Mouse (Mus musculus) hindlimb bud, embryonic 11.5 days (tissue): ENCODE measurements at regions not wholly inside any gene's neighbourhood (a gene's known extent, or its start where the extent isn't known, plus 50 kb on each side); places are given as distances from the start of the nearest gene placed in this dataset.
"Not testable (repeated sequence)": the region's sequence is repeated elsewhere in the genome, so short reads cannot be mapped to it uniquely, and the experiment has no call there.

Experiments
- DNase-seq: peaks from one replicate; pipeline ENCODE4 v3.0.0-alpha.2; 2012; ENCODE audit warnings: low read depth, low spot score; ENCODE audit errors: extremely low spot score

DNA sequence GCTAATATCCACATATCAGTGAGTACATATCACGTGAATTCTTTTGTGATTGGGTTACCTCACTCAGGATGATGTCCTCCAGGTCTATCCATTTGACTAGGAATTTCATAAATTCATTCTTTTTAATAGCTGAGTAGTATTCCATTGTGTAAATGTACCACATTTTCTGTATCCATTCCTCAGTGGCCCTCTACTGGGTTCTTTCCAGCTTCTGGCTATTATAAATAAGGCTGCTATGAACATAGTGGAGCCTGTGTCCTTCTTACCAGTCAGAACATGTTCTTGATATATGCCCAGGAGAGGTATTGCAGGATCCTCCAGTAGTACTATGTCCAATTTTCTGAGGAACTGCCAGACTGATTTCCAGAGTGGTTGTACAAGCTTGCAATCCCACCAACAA lies 884.0 kb upstream of the Lrrc4c start:
- DNase-seq, result not testable (repeated sequence)

DNA sequence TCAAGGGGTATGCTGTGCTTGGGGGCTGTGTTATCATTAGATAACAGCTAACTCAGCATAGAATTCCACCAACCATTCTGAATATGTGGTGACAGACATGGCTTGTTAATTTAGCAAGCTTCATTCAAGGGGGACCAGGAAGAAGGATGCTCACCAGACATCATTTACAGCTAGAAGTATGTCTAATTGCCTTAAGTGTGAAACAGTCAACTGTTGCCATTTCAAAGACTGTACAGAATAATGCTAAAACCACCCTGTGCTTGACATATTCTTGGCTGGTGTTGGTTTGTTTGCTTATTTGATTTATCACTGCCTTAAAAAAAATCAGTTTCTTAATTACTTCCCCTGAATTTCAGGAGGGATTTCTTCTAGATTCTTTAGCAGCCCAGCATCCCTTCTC lies 877.0 kb upstream of the Lrrc4c start:
- DNase-seq, result no peak

DNA sequence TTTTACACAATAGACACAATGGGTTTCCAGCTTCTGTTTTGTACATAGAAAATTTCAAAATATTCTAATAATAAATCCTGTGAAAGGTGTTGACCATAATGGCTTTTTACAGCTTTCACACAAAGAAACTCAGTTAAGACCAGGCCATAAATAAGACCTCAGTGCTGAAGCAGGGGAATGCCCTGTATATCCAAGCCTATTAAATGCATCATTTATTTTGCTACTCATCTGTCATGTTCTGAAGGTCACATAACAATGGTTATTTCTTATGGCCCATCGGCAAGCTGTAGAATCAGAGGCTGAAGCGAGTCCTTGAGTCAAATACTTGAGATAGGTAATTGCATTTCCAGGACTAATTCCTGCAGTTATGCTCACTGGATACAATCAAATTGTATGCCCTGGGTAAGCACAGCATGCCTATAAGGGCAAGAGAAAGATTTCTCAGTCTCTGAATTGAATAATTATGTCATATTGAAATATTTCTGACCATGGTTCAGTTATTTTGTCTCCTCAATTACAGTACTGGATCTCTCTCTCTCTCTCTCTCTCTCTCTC lies 874.6 kb upstream of the Lrrc4c start:
- no peak for DNase-seq

DNA sequence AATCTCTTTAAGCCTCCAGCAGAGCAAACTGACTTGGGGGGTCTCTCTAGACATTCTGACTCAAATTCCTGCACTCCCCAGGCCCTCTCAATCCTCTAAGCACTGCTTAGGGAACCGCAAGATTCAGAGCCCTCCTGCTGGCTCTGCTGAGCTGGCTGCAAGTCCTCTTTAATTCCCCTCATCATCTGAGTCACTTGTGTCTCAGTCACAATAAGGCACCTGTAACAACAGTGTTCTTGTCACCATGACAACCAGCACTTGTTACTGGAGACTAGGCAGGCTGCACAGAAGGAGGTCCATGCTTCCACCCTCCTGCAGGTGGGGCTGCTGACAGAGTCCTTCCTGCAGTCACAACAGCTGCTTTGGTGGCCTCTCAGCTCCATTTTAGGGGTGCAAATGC lies 869.1 kb upstream of the Lrrc4c start:
- no peak for DNase-seq

DNA sequence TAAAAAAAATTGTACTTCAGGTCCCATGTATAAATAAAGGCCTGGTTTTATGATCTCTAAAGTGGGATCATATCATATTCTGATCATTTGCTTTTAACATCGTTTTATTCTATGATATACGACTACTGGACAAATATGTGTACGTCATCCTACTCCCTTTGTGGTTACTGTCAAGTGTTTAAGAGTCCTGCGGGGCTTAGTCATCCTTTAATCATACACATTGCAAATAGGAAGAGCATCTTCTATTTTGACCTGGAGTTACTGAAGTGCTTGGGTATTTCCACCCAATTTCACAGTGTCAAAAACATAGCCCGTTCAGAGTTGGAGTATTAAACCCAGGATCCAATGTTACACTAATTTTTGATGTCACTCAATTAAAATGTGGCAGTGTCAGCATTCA lies 838.1 kb upstream of the Lrrc4c start:
- no peak for DNase-seq

DNA sequence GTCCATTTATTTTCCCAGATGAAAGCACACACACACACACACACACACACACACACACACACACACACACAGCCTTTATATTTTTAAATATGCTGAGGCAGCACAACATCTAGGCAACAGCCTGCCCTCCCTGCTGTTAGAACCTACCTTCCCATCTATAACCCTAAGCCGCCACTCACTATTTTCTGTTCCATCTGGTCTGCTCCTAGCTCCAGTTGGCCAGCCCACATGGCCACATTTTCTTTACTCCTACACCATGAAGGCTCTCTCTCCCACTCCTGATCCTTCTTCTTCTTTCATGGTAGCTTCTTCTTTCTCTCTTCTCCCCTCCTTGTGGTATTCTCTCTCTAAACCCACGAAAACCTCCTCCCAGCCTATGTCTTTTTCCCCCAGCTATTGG lies 834.6 kb upstream of the Lrrc4c start:
- DNase-seq, result no peak

DNA sequence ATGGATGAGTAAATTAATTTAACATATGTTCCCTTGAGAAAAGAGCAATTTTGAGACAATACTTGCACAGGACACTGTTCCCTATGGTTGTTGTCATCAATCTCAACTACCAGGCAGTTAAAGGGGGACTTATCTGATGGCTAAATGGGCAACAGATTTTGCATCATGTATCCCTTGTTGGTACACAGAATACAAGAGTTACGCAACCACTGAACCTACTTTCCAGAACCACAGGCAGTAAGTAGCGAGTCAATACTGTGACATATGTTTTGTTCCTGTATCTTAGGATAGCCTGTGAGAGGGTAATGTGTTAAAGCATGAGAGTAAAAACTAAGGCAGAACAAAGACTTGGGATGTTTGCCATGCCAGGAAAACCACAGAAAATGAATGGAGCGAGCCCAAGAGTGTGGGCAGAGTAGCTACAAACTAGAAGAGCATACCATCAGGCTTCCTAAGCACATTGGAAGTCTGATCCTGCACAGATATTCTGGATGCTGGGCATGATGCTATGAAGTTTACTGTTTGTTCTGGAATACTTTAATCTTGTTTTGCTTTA lies 830.3 kb upstream of the Lrrc4c start:
- DNase-seq, result no peak

DNA sequence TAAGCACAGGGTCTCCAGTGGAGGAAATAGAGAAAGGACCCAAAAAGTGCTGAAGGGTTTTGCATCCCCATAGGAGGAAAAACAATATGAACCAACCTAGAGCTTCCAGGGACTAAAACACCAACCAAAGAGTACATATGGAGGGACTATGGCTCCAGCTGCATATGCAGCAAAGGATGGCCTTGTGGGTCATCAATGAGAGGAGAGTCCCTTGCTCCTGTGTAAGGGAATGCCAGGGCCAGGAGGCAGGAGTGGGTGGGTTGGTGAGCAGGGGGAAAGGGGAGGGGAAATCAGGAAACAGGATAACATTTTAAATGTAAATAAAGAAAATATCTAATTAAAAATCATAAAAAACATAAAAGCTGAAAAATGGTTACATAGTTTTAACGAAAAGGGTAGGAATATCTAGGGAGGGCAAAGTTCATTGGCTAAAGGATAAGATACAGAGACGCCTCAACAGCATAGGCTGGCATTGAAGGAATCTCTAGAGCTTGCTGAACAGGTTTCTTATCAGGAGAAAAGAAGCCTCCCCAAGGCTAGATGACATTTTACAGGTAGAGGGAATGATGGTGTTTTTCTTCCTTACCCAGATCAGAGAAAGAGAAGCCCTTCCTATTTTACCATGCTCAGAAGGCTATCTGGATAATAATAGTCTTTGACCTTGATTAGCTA lies 823.8 kb upstream of the Lrrc4c start:
- no peak for DNase-seq

DNA sequence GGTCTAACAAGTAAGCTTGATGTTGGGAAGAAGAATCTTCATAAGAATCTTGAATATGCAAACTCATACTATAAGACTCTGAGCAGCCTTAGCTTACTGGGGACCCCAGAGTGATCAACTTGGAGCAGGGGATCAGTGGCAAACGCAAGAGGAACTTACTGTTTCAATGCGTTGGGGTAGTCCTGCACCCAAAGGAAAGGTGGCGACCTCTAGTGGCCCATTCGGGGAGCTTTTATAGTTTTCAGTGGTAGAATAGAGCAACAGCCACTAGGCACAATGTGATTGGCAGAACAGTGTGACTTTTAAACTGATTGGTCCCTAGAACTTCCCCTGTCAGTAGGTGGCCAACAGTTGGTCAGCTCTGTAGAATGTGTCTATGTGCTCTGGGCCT lies 823.3 kb upstream of the Lrrc4c start:
- DNase-seq, result no peak

DNA sequence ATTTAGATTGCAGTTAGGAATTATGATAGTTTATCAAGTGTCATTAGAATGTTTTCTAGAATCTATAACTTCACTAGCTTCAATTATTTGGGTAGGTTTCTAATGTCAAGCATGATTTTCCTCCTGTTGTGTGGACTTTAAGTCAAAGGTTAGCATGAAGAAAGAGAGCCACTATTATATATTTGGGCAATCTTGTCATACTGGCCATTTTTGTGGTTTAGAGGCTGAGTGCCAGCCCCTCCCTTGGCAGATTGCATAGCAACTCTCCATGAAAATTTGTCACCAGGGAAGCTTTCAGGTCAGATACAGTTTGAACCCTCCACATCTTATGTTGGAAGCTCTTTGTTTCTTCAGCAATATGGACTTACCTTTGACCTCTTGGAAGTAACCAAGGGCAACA lies 806.7 kb upstream of the Lrrc4c start:
- no peak for DNase-seq

DNA sequence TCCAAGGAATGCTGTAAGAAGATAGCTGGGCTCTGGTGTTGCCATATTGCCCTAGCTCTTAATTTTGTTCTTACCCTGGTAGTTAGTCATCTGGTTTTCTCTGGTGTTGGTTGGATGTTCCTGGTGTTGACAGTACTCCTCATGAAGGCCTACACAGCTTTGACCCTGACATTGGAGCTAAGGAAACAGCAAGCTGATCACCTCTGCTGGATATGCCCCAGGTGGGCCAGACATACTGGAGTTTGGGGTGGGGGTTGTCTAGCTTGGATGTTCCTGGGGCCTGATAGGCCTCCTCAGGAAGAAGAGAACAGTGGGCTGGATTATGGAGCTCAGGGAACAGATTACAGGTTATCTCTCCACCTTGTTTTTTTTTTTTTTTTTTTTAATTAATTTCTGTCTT lies 796.3 kb upstream of the Lrrc4c start:
- no peak for DNase-seq

DNA sequence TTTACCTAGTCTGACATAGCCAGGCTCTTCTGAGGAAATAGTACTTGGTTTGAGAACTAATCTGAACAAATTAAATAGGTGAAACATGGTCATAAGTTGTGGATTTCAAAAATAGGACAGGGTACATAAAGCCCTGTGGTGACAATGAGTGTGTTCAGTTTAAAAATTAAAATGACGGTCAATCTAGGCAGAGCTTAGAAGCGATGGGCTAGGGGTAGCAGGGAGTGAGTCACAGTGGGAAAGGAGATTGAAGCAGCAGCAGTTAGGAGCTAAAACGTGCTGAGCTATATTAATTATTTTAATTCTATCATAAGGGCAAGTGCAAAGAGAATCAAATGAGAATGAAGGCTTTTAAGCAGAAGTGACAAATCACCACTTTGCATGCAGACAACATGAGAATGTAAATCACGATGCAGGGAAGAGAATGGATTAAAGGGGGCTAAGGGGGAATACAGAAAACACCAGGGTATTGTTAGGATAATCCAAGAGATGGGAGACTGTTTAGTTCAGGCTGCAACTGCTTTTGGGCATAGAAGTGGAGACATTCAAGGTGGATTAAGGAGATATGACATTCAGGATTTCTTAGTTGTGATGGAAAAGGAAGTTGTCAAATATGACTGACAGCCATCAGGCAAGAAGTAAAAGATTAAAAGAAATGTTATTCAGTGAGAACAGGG lies 793.2 kb upstream of the Lrrc4c start:
- no peak for DNase-seq

DNA sequence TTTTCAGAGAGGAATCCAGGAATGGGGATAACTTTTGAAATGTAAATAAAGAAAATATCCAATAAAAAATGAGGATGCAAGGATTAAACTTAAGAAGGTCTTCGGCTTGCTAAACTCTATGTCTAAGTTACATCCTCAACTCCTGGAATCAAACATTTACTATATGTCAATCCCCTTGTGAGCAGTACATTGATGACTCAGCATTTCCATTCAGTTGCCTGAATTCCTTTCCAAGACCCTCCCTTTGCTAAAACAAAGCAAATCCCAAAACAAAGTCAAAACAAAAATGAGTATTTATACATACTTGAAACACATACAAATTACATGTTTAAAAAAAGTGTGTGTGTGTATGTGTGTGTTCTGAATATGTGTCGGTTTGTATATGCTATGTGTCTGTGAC lies 753.9 kb upstream of the Lrrc4c start:
- DNase-seq, result no peak

DNA sequence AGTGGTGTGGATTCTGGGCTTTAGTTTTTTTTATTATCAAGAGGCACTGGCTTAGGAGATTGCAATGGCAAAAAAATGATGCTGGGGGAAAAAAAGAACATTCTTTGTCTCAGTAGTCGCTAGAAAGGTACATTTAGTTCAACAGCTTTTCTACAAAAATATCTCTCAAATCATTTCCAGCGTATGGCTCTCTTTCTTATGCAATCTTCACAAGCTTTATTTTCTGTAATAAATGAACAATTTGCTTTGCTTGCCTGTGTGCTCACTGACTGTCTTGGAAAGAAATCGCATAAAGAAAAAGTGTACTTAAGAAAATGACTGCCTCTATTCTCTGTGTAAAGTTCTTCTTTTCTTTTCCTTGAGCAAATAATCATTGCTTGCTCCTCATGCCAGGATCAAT lies 742.1 kb upstream of the Lrrc4c start:
- DNase-seq, result no peak

DNA sequence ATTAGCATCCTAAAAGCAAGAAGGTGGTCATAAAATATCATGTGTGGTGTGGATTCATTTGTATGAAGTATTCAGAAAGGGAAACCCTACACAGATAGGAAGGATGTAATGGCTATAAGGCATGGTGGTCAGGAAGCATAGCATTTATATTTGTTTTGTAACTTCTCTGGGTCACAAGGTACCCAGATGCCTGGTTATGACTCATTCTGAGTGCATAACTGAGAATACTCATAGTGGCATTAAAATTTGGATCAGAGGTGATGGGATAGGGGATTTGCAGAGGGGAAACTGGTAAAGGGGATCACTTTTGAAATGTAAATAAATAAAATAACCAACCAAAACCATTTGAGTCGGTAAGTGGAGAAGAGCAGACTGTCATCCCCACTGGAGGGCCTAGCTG lies 738.8 kb upstream of the Lrrc4c start:
- DNase-seq, result no peak

DNA sequence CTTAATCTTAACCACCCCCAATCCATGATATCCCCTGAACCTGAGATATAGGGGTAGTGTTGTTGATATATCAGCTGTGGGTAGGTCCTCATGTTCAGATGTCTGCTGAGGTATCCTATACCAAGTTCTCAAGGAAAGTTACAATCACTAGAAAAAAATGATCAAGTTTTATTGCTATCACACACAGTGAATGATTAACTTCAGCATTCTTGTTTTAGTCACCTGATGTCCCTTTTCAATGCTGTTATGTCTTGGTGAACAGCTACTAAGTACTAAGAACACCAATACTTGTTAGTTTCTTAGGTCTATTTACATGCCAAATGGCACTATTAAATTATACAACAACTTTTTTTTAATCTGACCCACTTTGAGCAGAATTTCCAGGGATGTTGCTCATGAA lies 732.0 kb upstream of the Lrrc4c start:
- no peak for DNase-seq

DNA sequence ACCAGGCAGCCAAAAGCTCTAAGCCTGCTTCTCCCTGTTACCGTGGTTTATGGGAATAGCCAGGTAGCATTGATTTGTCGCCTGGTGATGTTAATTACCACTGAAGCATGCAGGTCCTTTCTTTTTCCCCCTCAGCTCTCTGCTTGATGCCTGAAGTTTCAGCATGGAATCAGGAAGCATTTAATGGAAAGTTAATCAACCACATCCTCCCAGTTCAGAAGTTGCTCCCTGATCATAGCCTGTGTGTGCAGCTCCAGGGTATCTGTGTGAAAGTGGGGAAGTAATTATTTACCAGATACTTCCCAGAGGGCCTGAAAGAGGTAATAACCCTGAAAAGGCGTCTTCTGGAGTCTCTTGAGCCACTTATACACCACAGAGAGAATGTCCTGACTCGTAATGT lies 730.9 kb upstream of the Lrrc4c start:
- peak; percentile 30 for DNase-seq

DNA sequence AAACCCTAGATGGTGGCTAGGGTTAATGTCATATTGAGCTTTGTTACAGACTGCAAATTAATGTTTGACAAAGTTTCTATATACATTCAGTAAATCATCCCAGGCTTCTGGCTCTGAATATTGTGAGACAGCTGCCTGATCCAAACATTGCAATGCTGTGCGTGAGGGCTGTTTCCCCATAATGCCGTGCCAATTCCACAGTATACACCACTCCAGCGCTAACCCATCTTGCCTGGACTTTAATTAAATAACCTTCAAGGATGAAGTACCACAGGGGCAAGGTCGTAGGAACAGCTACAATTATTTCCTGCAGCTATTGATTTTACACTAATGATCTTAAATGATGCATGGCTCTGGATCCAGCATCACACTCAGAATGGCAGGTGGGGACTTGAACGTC lies 704.6 kb upstream of the Lrrc4c start:
- DNase-seq, result no peak

DNA sequence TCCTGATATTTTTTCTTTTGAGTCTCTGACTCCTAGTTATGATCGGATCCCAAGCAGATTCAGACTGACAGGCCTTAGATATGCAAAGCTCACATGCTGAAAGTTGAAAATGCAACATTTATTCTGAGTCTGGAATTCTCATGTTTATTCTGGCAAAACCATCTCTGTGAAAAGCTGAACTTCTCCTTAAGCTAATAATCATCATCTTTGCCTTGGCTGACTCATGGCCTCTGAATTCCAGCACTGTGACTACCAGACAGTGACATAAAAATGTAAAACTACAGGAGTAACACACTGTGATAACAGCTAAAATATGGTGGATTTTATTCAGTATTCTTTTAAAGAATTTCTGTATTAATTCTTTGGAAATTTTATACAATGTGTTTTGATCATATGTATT lies 680.4 kb upstream of the Lrrc4c start:
- no peak for DNase-seq

DNA sequence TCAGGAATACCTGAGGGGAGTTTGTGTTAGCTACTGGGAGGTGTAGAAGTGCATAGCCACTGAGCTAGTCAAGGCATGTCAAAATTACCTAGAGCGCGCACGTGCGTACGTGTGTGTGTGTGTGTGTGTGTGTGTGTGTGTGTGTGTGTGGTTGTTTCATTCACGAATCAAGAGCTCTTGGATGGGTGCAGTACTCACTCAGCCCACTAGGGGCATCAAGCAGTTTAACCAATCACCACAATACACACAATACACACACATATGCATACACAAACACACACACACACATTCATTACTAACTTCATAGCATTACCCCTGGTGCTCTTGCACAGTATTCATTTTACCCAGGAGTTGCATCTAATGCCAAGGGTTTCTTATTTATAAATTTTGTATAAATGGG lies 643.6 kb upstream of the Lrrc4c start:
- DNase-seq, result no peak

DNA sequence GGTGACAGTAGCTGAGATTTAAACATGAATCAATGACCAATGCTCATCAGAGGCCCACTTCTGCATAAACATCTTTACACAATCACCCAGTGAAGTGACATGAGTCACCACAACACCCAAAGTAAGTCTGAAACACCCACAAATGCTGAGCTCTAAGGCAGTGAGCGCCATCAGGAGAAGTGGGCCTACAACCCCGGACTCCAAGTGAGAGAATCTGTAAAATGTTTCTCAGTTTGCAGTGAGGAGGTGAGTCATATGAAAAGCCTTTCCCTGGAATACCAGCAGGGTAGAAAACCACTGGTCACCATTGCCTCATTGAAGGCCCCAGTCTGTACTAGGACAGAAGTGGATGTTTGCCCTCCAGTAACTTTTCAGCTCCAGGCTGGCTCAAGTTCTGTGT lies 602.6 kb upstream of the Lrrc4c start:
- no peak for DNase-seq
